In the genomic region with DNA sequence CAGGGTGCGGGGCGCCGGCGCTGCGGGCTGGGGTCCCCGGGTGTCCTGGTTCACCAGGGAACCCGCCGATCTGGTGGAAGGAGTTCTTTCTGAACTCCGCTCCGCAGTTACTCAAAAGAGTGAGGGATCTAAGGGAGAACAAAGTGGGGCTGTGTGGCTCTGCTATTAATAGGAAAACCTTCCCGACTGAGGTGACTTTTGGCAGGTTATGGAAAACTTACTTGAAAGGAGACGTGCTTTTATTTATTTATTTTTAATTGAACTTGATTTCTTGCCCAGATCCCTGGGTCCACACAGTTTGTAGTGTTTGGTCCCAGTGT, we compare ENCODE assay signal across 8 mouse cellular contexts. TPM values are rescaled to one million over a fixed set of nuclear protein-coding genes. Genes with fewer than 3 reads are reported as not detected.
DNase-seq lines count a peak whose midpoint lies in the region; ATAC-seq and TF ChIP-seq lines count a peak whose summit lies in the region.

No protein-coding gene starts in this region.

- peak overlapping the region; percentile 97 for H3K4me3 ChIP-seq in layer of hippocampus, adult 2 months
- H3K4me3 ChIP-seq in embryonic facial prominence, embryonic 11.5 days (ENCODE audit: low read depth, low read length): peak overlapping the region; percentile 96
- peak overlapping the region; percentile 93 for H3K4me3 ChIP-seq in intestine, embryonic 14.5 days (ENCODE audit: low read depth, low read length)

- no peak for DNase-seq in layer of hippocampus, adult 2 months (ENCODE audit: low spot score in 2 of 2)
- no peak for DNase-seq in layer of hippocampus, adult 9-11 months
- DNase-seq in embryonic facial prominence, embryonic 11.5 days (ENCODE audit: low spot score): no peak
- no peak for DNase-seq in intestine, embryonic 14.5 days (ENCODE audit: low spot score)
- DNase-seq in adrenal gland, adult 18-20 months (ENCODE audit: low spot score in 2 of 2): no peak
- no peak for DNase-seq in right cerebral cortex, adult 2 months (ENCODE audit: low spot score in 2 of 2)
- DNase-seq in embryo, embryonic 9.5 days (ENCODE audit: extremely low spot score): no peak

- ATAC-seq in embryonic facial prominence, embryonic 11.5 days (replicated peaks; ENCODE audit: insufficient number of reproducible peaks, low FRiP score, low TSS enrichment, low read depth): no peak; the same call in 1 of the 2 replicates
- ATAC-seq in intestine, embryonic 14.5 days (replicated peaks; ENCODE audit: low FRiP score, low TSS enrichment, low read depth): no peak
- ATAC-seq in monocyte, adult 5-6 weeks (replicated peaks; ENCODE audit: insufficient number of reproducible peaks, low FRiP score, low TSS enrichment, poor library complexity, severe bottlenecking): 0 out of 2 replicates have a peak, but pooled peaks have one; percentile 4

- H3K4me2 ChIP-seq in embryonic facial prominence, embryonic 11.5 days (ENCODE audit: low read depth, low read length): peak overlapping the region; percentile 67
- peak overlapping the region; percentile 70 for H3K4me2 ChIP-seq in intestine, embryonic 14.5 days (ENCODE audit: low read length)

- H3K36me3 ChIP-seq in embryonic facial prominence, embryonic 11.5 days (replicated peaks; ENCODE audit: control insufficient read depth, insufficient read depth, low read depth, low read length): peaks cover 2% of the 10 kb centered on the region
- peaks cover 24% of the 10 kb centered on the region for H3K36me3 ChIP-seq in intestine, embryonic 14.5 days (ENCODE audit: control insufficient read depth, insufficient read depth, low read length)

- TF ChIP-seq CTCF in layer of hippocampus, adult 2 months (conservative IDR thresholded peaks at IDR 0.05): no peak

- peak overlapping the region; percentile 84 for H3K9ac ChIP-seq in embryonic facial prominence, embryonic 11.5 days (replicated peaks; ENCODE audit: low read length)
- H3K9ac ChIP-seq in intestine, embryonic 14.5 days (ENCODE audit: low read length): peak overlapping the region; percentile 80

- no peaks in the 10 kb centered on the region for H3K9me3 ChIP-seq in embryonic facial prominence, embryonic 11.5 days (replicated peaks; ENCODE audit: control insufficient read depth, low read length)
- H3K9me3 ChIP-seq in intestine, embryonic 14.5 days (ENCODE audit: control insufficient read depth, low read length): no peaks in the 10 kb centered on the region

- under 1% methylated on average over 12 of the region's 12 CpGs for WGBS in embryonic facial prominence, embryonic 11.5 days
- under 1% methylated on average over 12 of the region's 12 CpGs for WGBS in intestine, embryonic 14.5 days

- H3K27me3 ChIP-seq in embryonic facial prominence, embryonic 11.5 days (ENCODE audit: control insufficient read depth, insufficient read depth, low read length): no peaks in the 10 kb centered on the region
- no peaks in the 10 kb centered on the region for H3K27me3 ChIP-seq in intestine, embryonic 14.5 days (replicated peaks; ENCODE audit: control insufficient read depth, insufficient read depth, low read length)

- H3K27ac ChIP-seq in layer of hippocampus, adult 2 months: peak overlapping the region; percentile 91
- no peak overlapping the region for H3K27ac ChIP-seq in embryonic facial prominence, embryonic 11.5 days (replicated peaks; ENCODE audit: low read depth, low read length)
- peak overlapping the region; percentile 60 for H3K27ac ChIP-seq in intestine, embryonic 14.5 days (ENCODE audit: low read depth)

- no peaks in the 10 kb centered on the region for H3K4me1 ChIP-seq in embryonic facial prominence, embryonic 11.5 days (ENCODE audit: control insufficient read depth, insufficient read depth, low read length)
- no peaks in the 10 kb centered on the region for H3K4me1 ChIP-seq in intestine, embryonic 14.5 days (replicated peaks; ENCODE audit: control insufficient read depth, insufficient read depth, low read length)

RNA-seq across cellular contexts. Expression of gene Yipf4, which starts 0.6 kb away (rescaled TPM):
- 10 to 100 TPM; 76.4 to 84.8 TPM for total RNA-seq in layer of hippocampus, adult 2 months (2021)
- 52.6 and 63.5 TPM in 2 replicates for polyA plus RNA-seq in embryonic facial prominence, embryonic 11.5 days (2014; fragmentation: Nextera tagmentation; extraction: Ambion mirVana)
- 60.1 and 63.8 TPM in 2 replicates for polyA plus RNA-seq in intestine, embryonic 14.5 days (2014; fragmentation: Nextera tagmentation; extraction: Ambion mirVana)
- total RNA-seq in monocyte, adult 5-6 weeks (2017): 67.2 to 82.9 TPM (median 81.1 TPM) in 3 replicates
- 100 to 1,000 TPM; 105 to 120 TPM for total RNA-seq in adrenal gland, adult 18-20 months (2021)

RNA-seq across cellular contexts. Expression of gene Nlrc4, which starts 30.9 kb away (rescaled TPM):
- under 1 TPM; 0.07 to 0.10 TPM for total RNA-seq in layer of hippocampus, adult 2 months (2021)
- polyA plus RNA-seq in embryonic facial prominence, embryonic 11.5 days (2014; fragmentation: Nextera tagmentation; extraction: Ambion mirVana): 0.18 and 0.24 TPM in 2 replicates
- polyA plus RNA-seq in intestine, embryonic 14.5 days (2014; fragmentation: Nextera tagmentation; extraction: Ambion mirVana): 6.3 and 7.7 TPM in 2 replicates
- total RNA-seq in monocyte, adult 5-6 weeks (2017): 16.7 to 19.4 TPM (median 18.0 TPM) in 3 replicates
- total RNA-seq in adrenal gland, adult 18-20 months (2021): under 1 TPM; 0.36 to 0.58 TPM

RNA-seq across cellular contexts. Expression of gene Birc6, which starts 38.2 kb away (rescaled TPM):
- 100 to 1,000 TPM; 115 to 124 TPM for total RNA-seq in layer of hippocampus, adult 2 months (2021)
- 75.6 and 83.8 TPM in 2 replicates for polyA plus RNA-seq in embryonic facial prominence, embryonic 11.5 days (2014; fragmentation: Nextera tagmentation; extraction: Ambion mirVana)
- polyA plus RNA-seq in intestine, embryonic 14.5 days (2014; fragmentation: Nextera tagmentation; extraction: Ambion mirVana): 105 and 109 TPM in 2 replicates
- 218 to 376 TPM (median 222 TPM) in 3 replicates for total RNA-seq in monocyte, adult 5-6 weeks (2017)
- total RNA-seq in adrenal gland, adult 18-20 months (2021): 10 to 100 TPM; 93.5 to 99.0 TPM

Comparison
In these comparisons a context has a peak if more than half of its experiments do, and no peak if none do; other contexts are left out.
1. RNA of gene Nlrc4, which starts 30.9 kb away (total RNA-seq): 16.7 to 19.4 TPM in monocyte, adult 5-6 weeks; 0.36 to 0.58 TPM in adrenal gland, adult 18-20 months and 0.07 to 0.10 TPM in layer of hippocampus, adult 2 months; every median in the first group is over 10 times any median in the second.
2. Peak in every context shown above with its lines, with median percentiles within 50 percentile points of each other: H3K4me3 ChIP-seq.